Mouse (Mus musculus): Measurements from ENCODE around the gene Lyzl4.

GRCm38 (mm10) chr9:121550327-121550771 lies 91.5 kb downstream of the Lyzl4 start:
- TF ChIP-seq CTCF (IDR thresholded peaks at IDR 0.05; ENCODE audit: extremely low read depth, insufficient read depth, low read length) (no peak), POLR2A (IDR thresholded peaks at IDR 0.05; ENCODE audit: extremely low read depth, insufficient read depth, low read length) (no peak)
